Mouse (Mus musculus): ENCODE measurements around the gene Klf2. TPM values are rescaled to one million over a fixed set of nuclear protein-coding genes. Genes with fewer than 3 reads are reported as not detected.

Klf2 gene
- polyA plus RNA-seq, 1 experiment from 2014 or later = 5.7 TPM

DNA sequence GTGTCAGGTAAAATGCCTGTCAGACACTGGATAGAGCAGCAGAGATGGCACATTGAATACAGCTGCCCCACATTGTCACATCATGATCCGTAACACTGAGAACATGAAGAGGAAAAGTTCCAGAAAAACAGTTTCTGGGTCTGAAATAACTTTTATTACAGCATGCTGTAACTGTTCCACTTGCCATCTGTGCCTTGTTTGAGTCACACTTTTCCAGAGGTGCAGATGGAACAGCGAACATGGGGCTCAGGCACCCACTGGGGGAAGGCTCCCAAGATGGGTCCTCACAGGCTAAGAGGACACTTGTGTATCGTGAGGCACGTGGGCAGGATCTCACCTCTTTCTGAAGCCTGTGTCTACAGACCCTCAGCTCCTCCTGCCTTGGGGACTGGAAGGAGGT is 43.9 kb downstream of the Klf2 start:
- ATAC-seq = no peak
- H3K4me3 ChIP-seq = no peak overlapping the region
- no peaks in the 10 kb centered on the region for H3K9me3 ChIP-seq (replicated peaks)
- H3K27ac ChIP-seq = no peak overlapping the region
- peaks cover 91% of the 10 kb centered on the region for H3K36me3 ChIP-seq
- no peaks in the 10 kb centered on the region for H3K27me3 ChIP-seq (replicated peaks)
- no peak overlapping the region for H3K4me2 ChIP-seq
- 87% methylated on average over 4 of the region's 4 CpGs for WGBS (ENCODE audit: insufficient replicate concordance)
- H3K4me1 ChIP-seq = no peaks in the 10 kb centered on the region
- no peak overlapping the region for H3K9ac ChIP-seq

- no peak overlapping the region for H3K27ac ChIP-seq
- H3K9ac ChIP-seq = no peak overlapping the region
- no peak for ATAC-seq
- no peak overlapping the region for H3K4me3 ChIP-seq
- H3K27me3 ChIP-seq (replicated peaks) = no peaks in the 10 kb centered on the region
- H3K9me3 ChIP-seq (replicated peaks) = no peaks in the 10 kb centered on the region
- 77% methylated on average over 7 of the region's 7 CpGs for WGBS (ENCODE audit: insufficient replicate concordance)
- no peaks in the 10 kb centered on the region for H3K4me1 ChIP-seq
- peaks cover 91% of the 10 kb centered on the region for H3K36me3 ChIP-seq
- no peak overlapping the region for H3K4me2 ChIP-seq
These were observed 44.6 kb downstream of the Klf2 start for GRCm38 (mm10) chr8:72363457-72363856.

DNA sequence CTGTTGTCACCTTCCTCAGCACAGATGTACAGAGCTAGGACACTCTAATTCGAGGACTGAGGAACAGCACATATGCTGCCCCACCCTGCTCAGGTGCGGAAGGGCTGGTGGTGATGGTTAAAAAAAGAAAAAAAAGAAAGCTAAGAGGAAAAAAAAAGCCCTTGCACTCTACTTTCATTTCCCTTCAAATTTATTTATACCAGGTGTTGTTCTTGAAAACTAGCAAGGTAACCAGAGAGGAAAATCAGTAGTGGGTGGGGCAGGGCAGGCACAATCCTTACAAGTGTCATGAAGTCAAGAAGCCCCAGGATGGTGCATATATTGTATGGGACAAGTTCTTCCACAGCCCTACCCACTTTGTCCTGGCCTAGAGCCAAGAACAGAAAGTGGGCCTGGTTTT is 46.2 kb downstream of the Klf2 start:
- no peaks in the 10 kb centered on the region for H3K9me3 ChIP-seq (replicated peaks)
- H3K4me3 ChIP-seq = no peak overlapping the region
- H3K4me2 ChIP-seq = no peak overlapping the region
- no peak overlapping the region for H3K9ac ChIP-seq
- H3K27me3 ChIP-seq (replicated peaks) = no peaks in the 10 kb centered on the region
- H3K27ac ChIP-seq = no peak overlapping the region
- WGBS (ENCODE audit: insufficient replicate concordance) = 90% methylated on average over 2 of the region's 2 CpGs
- ATAC-seq = no peak
- no peaks in the 10 kb centered on the region for H3K4me1 ChIP-seq
- H3K36me3 ChIP-seq = peaks cover 95% of the 10 kb centered on the region

DNA sequence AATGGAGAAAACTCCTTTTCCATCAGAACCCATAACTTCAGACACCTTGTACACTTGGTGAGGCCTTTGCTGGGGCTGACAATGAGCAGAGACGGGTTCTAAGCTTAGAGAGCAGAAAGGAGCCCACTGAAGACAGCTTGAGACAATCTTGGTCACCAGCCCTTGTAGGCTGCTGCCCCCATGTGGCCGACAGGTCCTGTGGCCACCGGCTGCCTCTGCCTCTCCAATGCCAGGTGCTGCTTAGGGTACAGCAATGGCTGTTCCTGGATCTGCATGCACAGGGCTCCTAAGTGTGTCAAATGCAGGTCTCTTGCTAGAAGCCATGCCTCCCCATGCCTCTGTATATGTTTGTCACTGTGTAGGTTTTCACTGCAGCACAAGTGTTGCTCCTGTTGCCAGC is 47.0 kb downstream of the Klf2 start:
- peaks cover 99% of the 10 kb centered on the region for H3K36me3 ChIP-seq
- WGBS (ENCODE audit: insufficient replicate concordance) = 25% methylated on average over 3 of the region's 3 CpGs
- no peak overlapping the region for H3K4me2 ChIP-seq
- no peaks in the 10 kb centered on the region for H3K9me3 ChIP-seq (replicated peaks)
- no peaks in the 10 kb centered on the region for H3K27me3 ChIP-seq (replicated peaks)
- H3K9ac ChIP-seq = no peak overlapping the region
- H3K27ac ChIP-seq = no peak overlapping the region
- no peak overlapping the region for H3K4me3 ChIP-seq
- H3K4me1 ChIP-seq = no peaks in the 10 kb centered on the region
- peak; percentile 48 for ATAC-seq

DNA sequence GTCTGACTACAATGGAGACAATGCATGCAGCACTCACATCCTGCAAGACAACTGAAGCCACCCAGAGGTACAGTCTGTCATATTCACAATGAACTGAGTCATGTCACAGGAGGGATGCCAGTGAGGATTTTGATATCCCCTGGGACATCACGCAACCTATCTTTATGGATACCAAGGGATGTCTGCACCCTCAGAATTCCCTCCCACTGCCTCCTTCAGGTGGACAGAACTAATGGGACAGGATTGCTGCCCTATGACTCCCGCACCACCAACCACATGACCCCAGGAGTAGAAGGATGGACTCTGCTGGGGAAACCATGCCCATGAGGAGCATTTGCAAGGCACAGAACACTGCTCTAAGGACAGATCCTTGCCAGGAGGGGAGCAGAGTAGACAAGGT is 47.6 kb downstream of the Klf2 start:
- ATAC-seq = no peak; the same call in 1 of the 2 replicates
- 88% methylated on average over 2 of the region's 2 CpGs for WGBS (ENCODE audit: insufficient replicate concordance)
- H3K4me2 ChIP-seq = no peak overlapping the region
- no peaks in the 10 kb centered on the region for H3K4me1 ChIP-seq
- H3K36me3 ChIP-seq = peaks cover 99% of the 10 kb centered on the region
- H3K27ac ChIP-seq = no peak overlapping the region
- H3K4me3 ChIP-seq = no peak overlapping the region
- H3K27me3 ChIP-seq (replicated peaks) = no peaks in the 10 kb centered on the region
- no peak overlapping the region for H3K9ac ChIP-seq
- no peaks in the 10 kb centered on the region for H3K9me3 ChIP-seq (replicated peaks)

Other genes with a start within 250 kb of the Klf2 start
- gene Olfr373, start 235.9 kb upstream of the Klf2 start, polyA plus RNA-seq (2016; fragmentation: Nextera tagmentation; extraction: Ambion mirVana) = not detected in 2 replicates
- not detected in 2 replicates for gene Olfr374, start 212.0 kb upstream of the Klf2 start, polyA plus RNA-seq (2016; fragmentation: Nextera tagmentation; extraction: Ambion mirVana)
- 160 and 165 TPM in 2 replicates for gene Tpm4, start 184.1 kb upstream of the Klf2 start, polyA plus RNA-seq (2016; fragmentation: Nextera tagmentation; extraction: Ambion mirVana)
- 82.3 and 86.1 TPM in 2 replicates for gene Rab8a, start 157.8 kb upstream of the Klf2 start, polyA plus RNA-seq (2016; fragmentation: Nextera tagmentation; extraction: Ambion mirVana)
- 0.28 and 0.32 TPM in 2 replicates for gene Hsh2d, start 129.4 kb upstream of the Klf2 start, polyA plus RNA-seq (2016; fragmentation: Nextera tagmentation; extraction: Ambion mirVana)
- gene Cib3, start 106.2 kb upstream of the Klf2 start, polyA plus RNA-seq (2016; fragmentation: Nextera tagmentation; extraction: Ambion mirVana) = not detected in 2 replicates
- gene Gm11034, start 105.4 kb upstream of the Klf2 start, polyA plus RNA-seq (2016; fragmentation: Nextera tagmentation; extraction: Ambion mirVana) = not detected in 2 replicates
- gene Fam32a, start 99.3 kb upstream of the Klf2 start, polyA plus RNA-seq (2016; fragmentation: Nextera tagmentation; extraction: Ambion mirVana) = 42.7 and 43.0 TPM in 2 replicates
- gene Ap1m1, start 79.0 kb upstream of the Klf2 start, polyA plus RNA-seq (2016; fragmentation: Nextera tagmentation; extraction: Ambion mirVana) = 80.9 and 85.0 TPM in 2 replicates
- 10.1 and 10.3 TPM in 2 replicates for gene Gm10282, start 13.8 kb upstream of the Klf2 start, polyA plus RNA-seq (2016; fragmentation: Nextera tagmentation; extraction: Ambion mirVana)
- 28.9 and 29.8 TPM in 2 replicates for gene Eps15l1, start 102.4 kb downstream of the Klf2 start, polyA plus RNA-seq (2016; fragmentation: Nextera tagmentation; extraction: Ambion mirVana)
- gene Calr3, start 124.8 kb downstream of the Klf2 start, polyA plus RNA-seq (2016; fragmentation: Nextera tagmentation; extraction: Ambion mirVana) = 1.0 and 1.1 TPM in 2 replicates
- 7.0 and 7.7 TPM in 2 replicates for gene 1700030K09Rik, start 124.8 kb downstream of the Klf2 start, polyA plus RNA-seq (2016; fragmentation: Nextera tagmentation; extraction: Ambion mirVana)
- gene Cherp, start 156.2 kb downstream of the Klf2 start, polyA plus RNA-seq (2016; fragmentation: Nextera tagmentation; extraction: Ambion mirVana) = 41.6 and 45.0 TPM in 2 replicates
- gene Slc35e1, start 173.6 kb downstream of the Klf2 start, polyA plus RNA-seq (2016; fragmentation: Nextera tagmentation; extraction: Ambion mirVana) = 17.1 and 17.7 TPM in 2 replicates
- 11.3 and 11.6 TPM in 2 replicates for gene Med26, start 229.2 kb downstream of the Klf2 start, polyA plus RNA-seq (2016; fragmentation: Nextera tagmentation; extraction: Ambion mirVana)